Mouse (Mus musculus) kidney, adult 8-10 months (tissue): Measurements from ENCODE around the gene Gm14632.
"Not testable (repeated sequence)": the region's sequence is repeated elsewhere in the genome, so short reads cannot be mapped to it uniquely, and the experiment has no call there.

Source experiments
- DNase-seq, 2 experiments: peaks; one replicate each; pipeline ENCODE4 v3.0.0; 2022

The Gm14632 gene

GRCm38 (mm10) chrX:30329472-30329871, at the start of gene Gm14632:
TSS of gene Gm14632 (plus strand) at chrX:30329772.
- not testable (repeated sequence) for DNase-seq
